Mouse (Mus musculus) liver, embryonic 11.5 days (tissue): ENCODE results near the gene Rbm25. TPM values are rescaled to one million over a fixed set of nuclear protein-coding genes. Genes with fewer than 3 reads are reported as not detected.

Experiments used
- ATAC-seq: fragments of 200-750 bp; cut with Nextera tagmentation; replicated peaks from 2 replicates; pipeline ENCODE4 v1.8.0; 2017; ENCODE audit warnings: moderate number of reproducible peaks, mild to moderate bottlenecking, moderate TSS enrichment, moderate library complexity; ENCODE audit not compliant: low FRiP score
- DNase-seq: peaks from one replicate; pipeline ENCODE4 v3.0.0-alpha.2; 2017; ENCODE audit warnings: low spot score
- H3K27ac ChIP-seq: fragments of 300-500 bp; sonication (generic); 2 replicates; pipeline ENCODE4 v1.5.1; 2014; ENCODE audit warnings: mild to moderate bottlenecking, low read depth, low read length, control low read depth
- H3K27me3 ChIP-seq: fragments of 300-500 bp; sonication (generic); replicated peaks from 2 replicates; pipeline ENCODE4 v1.6.1; 2014; ENCODE audit warnings: low read length, mixed read lengths; ENCODE audit not compliant: control insufficient read depth, insufficient read depth
- H3K36me3 ChIP-seq: fragments of 300-500 bp; sonication (generic); 2 replicates; pipeline ENCODE4 v1.6.1; 2014; ENCODE audit warnings: mild to moderate bottlenecking, low read length, moderate library complexity, mixed read lengths; ENCODE audit not compliant: control insufficient read depth, insufficient read depth
- H3K4me1 ChIP-seq: fragments of 300-500 bp; sonication (generic); replicated peaks from 2 replicates; pipeline ENCODE4 v1.6.1; 2014; ENCODE audit warnings: low read length, mixed read lengths; ENCODE audit not compliant: control insufficient read depth, insufficient read depth
- H3K4me2 ChIP-seq: fragments of 300-500 bp; sonication (generic); 2 replicates; pipeline ENCODE4 v1.6.1; 2014; ENCODE audit warnings: mild to moderate bottlenecking, control low read depth, moderate library complexity
- H3K4me3 ChIP-seq: fragments of 300-500 bp; sonication (generic); 2 replicates; pipeline ENCODE4 v1.5.1; 2014; ENCODE audit warnings: low read depth, low read length, control low read depth
- H3K9ac ChIP-seq: fragments of 300-500 bp; sonication (generic); 2 replicates; pipeline ENCODE4 v1.6.1; 2014; ENCODE audit warnings: low read depth, low read length, control low read depth
- H3K9me3 ChIP-seq: fragments of 300-500 bp; sonication (generic); 2 replicates; pipeline ENCODE4 v1.6.1; 2016; ENCODE audit warnings: low read length, inconsistent platforms, mixed read lengths; ENCODE audit not compliant: control insufficient read depth
- whole genome bisulfite sequencing: fragments of 180-500 bp; shearing (Covaris S2); extraction: QIAGEN DNeasy Blood & Tissue Kit; methylation state at CpG from one replicate; pipeline ENCODE4 v1.1.7; 2014; 5-methylcytosine and 5-hydroxymethylcytosine counted together
- polyA plus RNA-seq: library from polyadenylated mRNA; unstranded; fragments of >200 nt; fragmentation: Nextera tagmentation; extraction: Ambion mirVana; gene quantifications from 2 replicates; pipeline ENCODE4 v1.2.1, GENCODE M21; 2014

The Rbm25 gene
- polyA plus RNA-seq, 1 experiment from 2014 or later: 239 TPM

GRCm38 (mm10) chr12:83686575-83687350 lies 55.7 kb downstream of the Rbm25 start:
- no peak for DNase-seq
- no peak overlapping the region for H3K9ac ChIP-seq
- peaks cover 1% of the 10 kb centered on the region; the same call in 1 of the 2 replicates for H3K36me3 ChIP-seq
- no peaks in the 10 kb centered on the region for H3K27me3 ChIP-seq
- no peak overlapping the region for H3K27ac ChIP-seq
- H3K4me3 ChIP-seq: no peak overlapping the region; the same call in 1 of the 2 replicates
- no peaks in the 10 kb centered on the region for H3K9me3 ChIP-seq
- no peak overlapping the region; the same call in 1 of the 2 replicates for H3K4me2 ChIP-seq
- peaks cover 13% of the 10 kb centered on the region for H3K4me1 ChIP-seq
- ATAC-seq: no peak
- WGBS: 84% methylated on average over 9 of the region's 9 CpGs

GRCm38 (mm10) chr12:83687934-83688315 lies 56.9 kb downstream of the Rbm25 start, which contains the start of gene Psen1:
Gene Psen1 (plus strand): TSS chr12:83688152.
- no peaks in the 10 kb centered on the region for H3K9me3 ChIP-seq
- peak; percentile 97 for DNase-seq
- H3K36me3 ChIP-seq: no peaks in the 10 kb centered on the region
- no peaks in the 10 kb centered on the region for H3K27me3 ChIP-seq
- peak within 1 kb of the TSS; percentile 93 for H3K4me3 ChIP-seq
- peak; percentile 98 for ATAC-seq
- H3K9ac ChIP-seq: peak within 1 kb of the TSS; percentile 92
- H3K27ac ChIP-seq: peak within 1 kb of the TSS; percentile 92
- peaks cover 13% of the 10 kb centered on the region for H3K4me1 ChIP-seq
- peak within 1 kb of the TSS; percentile 93 for H3K4me2 ChIP-seq
- under 1% methylated on average over 38 of the region's 38 CpGs for WGBS

- no peaks in the 10 kb centered on the region for H3K36me3 ChIP-seq
- H3K27me3 ChIP-seq: no peaks in the 10 kb centered on the region
- H3K4me1 ChIP-seq: peaks cover 13% of the 10 kb centered on the region
- H3K27ac ChIP-seq: peak overlapping the region; percentile 92
- under 1% methylated on average over 49 of the region's 49 CpGs for WGBS
- H3K9me3 ChIP-seq: no peaks in the 10 kb centered on the region
- peak overlapping the region; percentile 92 for H3K9ac ChIP-seq
- peak overlapping the region; percentile 93 for H3K4me3 ChIP-seq
- peak; percentile 80 for ATAC-seq
- peak overlapping the region; percentile 93 for H3K4me2 ChIP-seq
- DNase-seq: no peak
These were observed 57.5 kb downstream of the Rbm25 start for GRCm38 (mm10) chr12:83688316-83689086.

GRCm38 (mm10) chr12:83689087-83689432 lies 58.0 kb downstream of the Rbm25 start:
- no peak for ATAC-seq
- DNase-seq: no peak
- H3K4me2 ChIP-seq: peak overlapping the region; percentile 93
- H3K9ac ChIP-seq: peak overlapping the region; percentile 92
- H3K4me1 ChIP-seq: peaks cover 13% of the 10 kb centered on the region
- H3K9me3 ChIP-seq: no peaks in the 10 kb centered on the region
- peak overlapping the region; percentile 92 for H3K27ac ChIP-seq
- no peaks in the 10 kb centered on the region for H3K36me3 ChIP-seq
- peak overlapping the region; percentile 93 for H3K4me3 ChIP-seq
- no peaks in the 10 kb centered on the region for H3K27me3 ChIP-seq
- WGBS: 20% methylated on average over 6 of the region's 6 CpGs

GRCm38 (mm10) chr12:83694011-83694410 lies 63.0 kb downstream of the Rbm25 start:
- Histone ChIP-seq H3K4me2 (no peak overlapping the region), H3K4me1 (peaks cover 11% of the 10 kb centered on the region), H3K9ac (no peak overlapping the region), H3K4me3 (no peak overlapping the region), H3K9me3 (no peaks in the 10 kb centered on the region), H3K27me3 (no peaks in the 10 kb centered on the region), H3K36me3 (no peaks in the 10 kb centered on the region), H3K27ac (no peak overlapping the region)
- DNase-seq (no peak), ATAC-seq (no peak)
- 91% methylated on average over 5 of the region's 5 CpGs for WGBS

GRCm38 (mm10) chr12:83694669-83695068 lies 63.6 kb downstream of the Rbm25 start:
- WGBS: 91% methylated on average over 3 of the region's 3 CpGs

GRCm38 (mm10) chr12:83698637-83699036 lies 67.6 kb downstream of the Rbm25 start:
- no peak overlapping the region for H3K4me2 ChIP-seq
- H3K36me3 ChIP-seq: peaks cover 6% of the 10 kb centered on the region; the same call in 1 of the 2 replicates
- H3K4me1 ChIP-seq: 0 out of 2 replicates have a peak, but pooled peaks cover 5% of the 10 kb centered on the region
- H3K4me3 ChIP-seq: no peak overlapping the region
- WGBS: 86% methylated on average over 4 of the region's 4 CpGs
- H3K27ac ChIP-seq: no peak overlapping the region
- H3K27me3 ChIP-seq: no peaks in the 10 kb centered on the region
- H3K9ac ChIP-seq: no peak overlapping the region
- H3K9me3 ChIP-seq: no peaks in the 10 kb centered on the region
- ATAC-seq: no peak
- DNase-seq: no peak

More at GRCm38 (mm10) chr12:83694669-83695068, 63.6 kb downstream of the Rbm25 start:
- H3K4me3 ChIP-seq: no peak overlapping the region
- H3K9me3 ChIP-seq: no peaks in the 10 kb centered on the region
- H3K4me1 ChIP-seq: peaks cover 9% of the 10 kb centered on the region
- no peaks in the 10 kb centered on the region for H3K27me3 ChIP-seq
- no peak for ATAC-seq
- DNase-seq: no peak
- H3K4me2 ChIP-seq: no peak overlapping the region
- no peak overlapping the region for H3K27ac ChIP-seq
- H3K36me3 ChIP-seq: peaks cover 3% of the 10 kb centered on the region; the same call in 1 of the 2 replicates
- no peak overlapping the region for H3K9ac ChIP-seq

- Histone ChIP-seq H3K4me3 (no peak overlapping the region), H3K9ac (no peak overlapping the region), H3K4me1 (0 out of 2 replicates have a peak, but pooled peaks cover 5% of the 10 kb centered on the region), H3K27me3 (no peaks in the 10 kb centered on the region), H3K36me3 (peaks cover 6% of the 10 kb centered on the region), H3K4me2 (no peak overlapping the region), H3K9me3 (no peaks in the 10 kb centered on the region), H3K27ac (no peak overlapping the region)
- WGBS: 92% methylated on average over 7 of the region's 7 CpGs
- no peak for DNase-seq
- ATAC-seq: no peak
These were observed 70.6 kb downstream of the Rbm25 start for GRCm38 (mm10) chr12:83701608-83702007.
